8 mouse cellular contexts compared by ENCODE assay signal in the genomic region with DNA sequence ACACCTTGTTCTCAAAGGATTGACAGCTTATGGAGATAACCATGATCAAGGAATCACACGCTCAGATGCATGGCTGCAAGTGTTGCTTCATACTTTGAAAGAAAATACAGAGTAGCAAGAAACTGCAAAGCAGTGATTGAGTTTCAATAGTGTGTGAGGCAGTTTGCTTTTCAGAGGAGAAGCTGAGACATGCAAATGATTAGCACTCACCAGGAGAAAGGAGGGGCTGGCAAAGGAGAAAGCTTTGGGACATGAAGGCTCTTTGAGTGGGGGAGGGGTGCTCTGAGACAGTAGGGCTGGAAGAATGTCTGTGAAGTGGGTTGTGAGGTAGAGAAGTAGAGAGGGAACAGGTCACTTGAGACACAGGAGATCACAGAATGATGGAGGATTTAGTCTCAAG.
DNase-seq lines count a peak whose midpoint lies in the region; ATAC-seq and TF ChIP-seq lines count a peak whose summit lies in the region.

No protein-coding gene starts in this region.

- no peak for TF ChIP-seq POLR2A in myocyte (IDR thresholded peaks at IDR 0.05; ENCODE audit: insufficient read length, low read depth)

- peak overlapping the region; percentile 21; the same call in 1 of the 2 replicates for H3K27ac ChIP-seq in lung, embryonic 16.5 days (ENCODE audit: low read length)
- H3K27ac ChIP-seq in heart, embryonic 11.5 days (ENCODE audit: low read depth, low read length), result peak overlapping the region; percentile 71

- no peaks in the 10 kb centered on the region for H3K9me3 ChIP-seq in lung, embryonic 16.5 days (ENCODE audit: control insufficient read depth, low read length)
- no peaks in the 10 kb centered on the region for H3K9me3 ChIP-seq in heart, embryonic 11.5 days (replicated peaks; ENCODE audit: control insufficient read depth, low read length)

- no peaks in the 10 kb centered on the region for H3K27me3 ChIP-seq in lung, embryonic 16.5 days (ENCODE audit: control insufficient read depth, insufficient read depth, low read depth, low read length)
- H3K27me3 ChIP-seq in heart, embryonic 11.5 days (ENCODE audit: control insufficient read depth, insufficient read depth, low read length), result no peaks in the 10 kb centered on the region
- no peaks in the 10 kb centered on the region for H3K27me3 ChIP-seq in myocyte (ENCODE audit: control insufficient read depth, insufficient read depth, insufficient read length)

- H3K9ac ChIP-seq in lung, embryonic 16.5 days (ENCODE audit: low read length), result no peak overlapping the region
- no peak overlapping the region for H3K9ac ChIP-seq in heart, embryonic 11.5 days (ENCODE audit: low read depth, low read length)

- no peak overlapping the region for H3K4me3 ChIP-seq in lung, embryonic 16.5 days (ENCODE audit: low read length)
- H3K4me3 ChIP-seq in heart, embryonic 11.5 days (ENCODE audit: low read depth, low read length), result no peak overlapping the region
- no peak overlapping the region for H3K4me3 ChIP-seq in myocyte

- WGBS in lung, embryonic 16.5 days, result 28% methylated on average over 1 of the region's 1 CpGs
- WGBS in heart, embryonic 11.5 days (ENCODE audit: insufficient replicate concordance), result 23% methylated on average over 1 of the region's 1 CpGs

- ATAC-seq in lung, embryonic 16.5 days (ENCODE audit: low read depth), result peak; percentile 20; the same call in 1 of the 2 replicates
- ATAC-seq in heart, embryonic 11.5 days (replicated peaks; ENCODE audit: insufficient number of reproducible peaks, low FRiP score, low TSS enrichment), result 0 out of 2 replicates have a peak, but pooled peaks have one; percentile 27

- no peaks in the 10 kb centered on the region for H3K36me3 ChIP-seq in lung, embryonic 16.5 days (ENCODE audit: control insufficient read depth, insufficient read depth, low read length)
- no peaks in the 10 kb centered on the region for H3K36me3 ChIP-seq in heart, embryonic 11.5 days (ENCODE audit: control insufficient read depth, insufficient read depth, low read length)
- H3K36me3 ChIP-seq in myocyte (ENCODE audit: control insufficient read depth, insufficient read depth), result no peaks in the 10 kb centered on the region

- DNase-seq in lung, adult 18-20 months, result no peak
- DNase-seq in embryo, embryonic 11.5 days (ENCODE audit: low read depth, low spot score), result peak; percentile 24
- no peak for DNase-seq in urinary bladder, postnatal 10 days (ENCODE audit: low spot score)
- no peak for DNase-seq in layer of hippocampus, adult 9-11 months
- DNase-seq in urinary bladder, postnatal 25 days (ENCODE audit: low spot score), result no peak

- no peak overlapping the region for H3ac ChIP-seq in myocyte (ENCODE audit: control insufficient read depth, insufficient read length)

- H3K79me2 ChIP-seq in myocyte (ENCODE audit: control insufficient read depth, insufficient read depth), result no peaks in the 10 kb centered on the region

- no peak overlapping the region for H3K4me2 ChIP-seq in lung, embryonic 16.5 days (ENCODE audit: low read depth, low read length)
- H3K4me2 ChIP-seq in heart, embryonic 11.5 days, result peak overlapping the region; percentile 41
- peak overlapping the region; percentile 65 for H3K4me2 ChIP-seq in myocyte (ENCODE audit: low read depth)

- peaks cover 19% of the 10 kb centered on the region for H3K4me1 ChIP-seq in lung, embryonic 16.5 days (replicated peaks; ENCODE audit: control insufficient read depth, insufficient read depth, low read length)
- H3K4me1 ChIP-seq in heart, embryonic 11.5 days (ENCODE audit: control insufficient read depth, insufficient read depth, low read length), result peaks cover 22% of the 10 kb centered on the region

TF ChIP-seq in myocyte, 11 proteins besides CTCF, POLR2A, EP300 and RAD21:
- no peak for TF ChIP-seq TCF12 (IDR thresholded peaks at IDR 0.05; ENCODE audit: insufficient read depth, poor library complexity, severe bottlenecking)
- no peak for TF ChIP-seq SRF (IDR thresholded peaks at IDR 0.05; ENCODE audit: control insufficient read depth, insufficient read length, low read depth)
- no peak for TF ChIP-seq REST (IDR thresholded peaks at IDR 0.05; ENCODE audit: insufficient read depth, insufficient read length)
- no peak for TF ChIP-seq TCF3 (IDR thresholded peaks at IDR 0.05; ENCODE audit: insufficient read length, low read depth)
- no peak for TF ChIP-seq POLR2AphosphoS2 (IDR thresholded peaks at IDR 0.05; ENCODE audit: insufficient read length, low read depth)
TF ChIP-seq in myocyte: peak in this region for 0.
